Comparison of ENCODE assay signal across 16 mouse cellular contexts in genomic region chr13:114915767-114916166, GRCm38 (mm10). TPM values are rescaled to one million over a fixed set of nuclear protein-coding genes. Genes with fewer than 3 reads are reported as not detected.
DNase-seq lines count a peak whose midpoint lies in the region; ATAC-seq and TF ChIP-seq lines count a peak whose summit lies in the region.
"Had no signal": no experiment of that assay in that cellular context is flagged by ENCODE, and none has a peak within 500 bp of the region (broad histone marks: within the 10 kb centered on the region; RNA-seq: fewer than 3 reads in every experiment).

No protein-coding gene starts in this region.

- no peak for TF ChIP-seq POLR2A in thymus, adult 2 months (IDR thresholded peaks at IDR 0.05; ENCODE audit: control insufficient read depth, extremely low read depth, insufficient read depth, low read length, poor library complexity)

- H3K4me3 ChIP-seq in heart, embryonic 16.5 days (ENCODE audit: low read length), result no peak overlapping the region
- H3K4me3 ChIP-seq in thymus, adult 2 months (ENCODE audit: control insufficient read depth, insufficient read depth, low read length), result no peak overlapping the region
- H3K4me3 ChIP-seq in liver, embryonic 12.5 days, result no peak overlapping the region
- H3K4me3 ChIP-seq: erythroblast, embryonic 14.5 days; midbrain, embryonic 12.5 days had no signal

- no peaks in the 10 kb centered on the region for H3K27me3 ChIP-seq in heart, embryonic 16.5 days (ENCODE audit: control insufficient read depth, insufficient read depth, low read length)
- H3K27me3 ChIP-seq in thymus, adult 2 months (ENCODE audit: control insufficient read depth, insufficient read depth, low read length), result no peaks in the 10 kb centered on the region
- H3K27me3 ChIP-seq in liver, embryonic 12.5 days (replicated peaks), result no peaks in the 10 kb centered on the region

- WGBS in heart, embryonic 16.5 days, result 56% methylated on average over 5 of the region's 5 CpGs
- WGBS in thymus, adult 2 months, result 26% methylated on average over 5 of the region's 5 CpGs
- WGBS in liver, embryonic 12.5 days (ENCODE audit: insufficient replicate concordance), result 20% methylated on average over 5 of the region's 5 CpGs

- H3K9me3 ChIP-seq in heart, embryonic 16.5 days (replicated peaks; ENCODE audit: control insufficient read depth, low read length), result no peaks in the 10 kb centered on the region; the same call in 1 of the 2 replicates
- H3K9me3 ChIP-seq in liver, embryonic 12.5 days (replicated peaks), result no peaks in the 10 kb centered on the region
- H3K9me3 ChIP-seq: G1E; midbrain, embryonic 12.5 days had no signal

- peak; percentile 41; the same call in 1 of the 2 replicates for ATAC-seq in heart, embryonic 16.5 days (replicated peaks; ENCODE audit: extremely low read depth, insufficient read depth, low FRiP score)
- ATAC-seq in liver, embryonic 12.5 days, result peak; percentile 65

- H3K27ac ChIP-seq in heart, embryonic 16.5 days (ENCODE audit: low read length), result no peak overlapping the region
- H3K27ac ChIP-seq in thymus, adult 2 months (ENCODE audit: control insufficient read depth, insufficient read depth, low read length), result no peak overlapping the region
- H3K27ac ChIP-seq in liver, embryonic 12.5 days, result no peak overlapping the region
- H3K27ac ChIP-seq: midbrain, embryonic 12.5 days had no signal

- H3K4me1 ChIP-seq in heart, embryonic 16.5 days (ENCODE audit: control insufficient read depth, insufficient read depth, low read length), result peaks cover 8% of the 10 kb centered on the region
- H3K4me1 ChIP-seq in thymus, adult 2 months (replicated peaks; ENCODE audit: control insufficient read depth, insufficient read depth, low read length), result no peaks in the 10 kb centered on the region
- H3K4me1 ChIP-seq in liver, embryonic 12.5 days, result peaks cover 17% of the 10 kb centered on the region; the same call in 1 of the 2 replicates
- H3K4me1 ChIP-seq: midbrain, embryonic 12.5 days had no signal

- no peak for TF ChIP-seq CTCF in thymus, adult 2 months (IDR thresholded peaks at IDR 0.05; ENCODE audit: borderline replicate concordance, control insufficient read depth, extremely low read depth, insufficient read depth, low read length, poor library complexity)

- DNase-seq in heart, postnatal 4 days, result no peak
- DNase-seq in thymus, postnatal 0 days (ENCODE audit: low spot score), result peak; percentile 38
- no peak for DNase-seq in thymus, adult 2 months
- DNase-seq in natural killer cell, adult 2 months (ENCODE audit: low spot score in 2 of 2), result peak; percentile 62 to 70
- DNase-seq in right cerebral cortex, adult 2 months (ENCODE audit: low spot score in 2 of 2), result no peak
- DNase-seq in MN1 (ENCODE audit: low spot score), result no peak
- DNase-seq: cerebellum, adult 8-10 months; heart, adult 18-20 months; heart, postnatal 14 days; kidney, adult 11 months; kidney, postnatal 4 days had no signal

- H3K36me3 ChIP-seq in heart, embryonic 16.5 days (ENCODE audit: control insufficient read depth, insufficient read depth), result no peaks in the 10 kb centered on the region
- no peaks in the 10 kb centered on the region for H3K36me3 ChIP-seq in thymus, adult 2 months (ENCODE audit: control insufficient read depth, insufficient read depth, low read length)
- no peaks in the 10 kb centered on the region for H3K36me3 ChIP-seq in liver, embryonic 12.5 days
- H3K36me3 ChIP-seq: G1E; midbrain, embryonic 12.5 days had no signal

- H3K9ac ChIP-seq in heart, embryonic 16.5 days (ENCODE audit: low read length), result no peak overlapping the region
- no peak overlapping the region for H3K9ac ChIP-seq in liver, embryonic 12.5 days
- H3K9ac ChIP-seq: midbrain, embryonic 12.5 days had no signal

- H3K4me2 ChIP-seq in heart, embryonic 16.5 days (ENCODE audit: low read depth, low read length), result no peak overlapping the region
- H3K4me2 ChIP-seq in liver, embryonic 12.5 days, result no peak overlapping the region
- H3K4me2 ChIP-seq: midbrain, embryonic 12.5 days had no signal

RNA-seq across cellular contexts. Expression of gene Itga2, which starts 16.1 kb away (rescaled TPM):
- 1.9 and 3.8 TPM in 2 replicates for polyA plus RNA-seq in heart, embryonic 16.5 days (2015; fragmentation: Nextera tagmentation; extraction: Ambion mirVana)
- total RNA-seq in heart, postnatal 4 days (2021), result 1 to 10 TPM; 5.0 to 5.2 TPM
- 0.54 and 1.4 TPM in 2 replicates for polyA plus RNA-seq in thymus, postnatal 0 days (2015; fragmentation: Nextera tagmentation; extraction: Ambion mirVana)
- polyA plus RNA-seq in thymus, adult 2 months (2012; rRNA removed), result 0.13 and 0.28 TPM in 2 replicates
- 0.96 and 2.2 TPM in 2 replicates for polyA plus RNA-seq in liver, embryonic 12.5 days (2016; fragmentation: Nextera tagmentation; extraction: Ambion mirVana)
- polyA plus RNA-seq: erythroblast, embryonic 14.5 days; G1E had no signal

Comparison
In these comparisons a context has a peak if more than half of its experiments do, and no peak if none do; other contexts are left out.
1. DNase-seq: peak in thymus, postnatal 0 days (single experiment) and natural killer cell, adult 2 months (2 of 2); none in heart, postnatal 4 days (single experiment), thymus, adult 2 months (single experiment), right cerebral cortex, adult 2 months (0 of 2) and MN1 (single experiment).